Mouse (Mus musculus) hindbrain, embryonic 12.5 days (tissue): ENCODE measurements at regions not wholly inside any gene's neighbourhood (a gene's known extent, or its start where the extent isn't known, plus 50 kb on each side); places are given as distances from the start of the nearest gene placed in this dataset.
"Not testable (repeated sequence)": the region's sequence is repeated elsewhere in the genome, so short reads cannot be mapped to it uniquely, and the experiment has no call there.

ENCODE experiments used
- ATAC-seq: fragments of 200-750 bp; cut with Nextera tagmentation; 2 replicates; pipeline ENCODE4 v1.8.0; 2017; ENCODE audit warnings: moderate TSS enrichment; ENCODE audit not compliant: low FRiP score
- H3K27ac ChIP-seq: fragments of 300-500 bp; sonication (generic); 2 replicates; pipeline ENCODE4 v1.5.1; 2016; ENCODE audit warnings: mild to moderate bottlenecking
- H3K27me3 ChIP-seq: fragments of 300-500 bp; sonication (generic); 2 replicates; pipeline ENCODE4 v1.6.1; 2016; ENCODE audit warnings: mild to moderate bottlenecking
- H3K36me3 ChIP-seq: fragments of 300-500 bp; sonication (generic); 2 replicates; pipeline ENCODE4 v1.6.1; 2016; ENCODE audit warnings: mild to moderate bottlenecking
- H3K4me1 ChIP-seq: fragments of 300-500 bp; sonication (generic); 2 replicates; pipeline ENCODE4 v1.6.1; 2016
- H3K4me2 ChIP-seq: fragments of 300-500 bp; sonication (generic); replicated peaks from 2 replicates; pipeline ENCODE4 v1.6.1; 2016; ENCODE audit warnings: mild to moderate bottlenecking
- H3K4me3 ChIP-seq: fragments of 300-500 bp; sonication (generic); 2 replicates; pipeline ENCODE4 v1.5.1; 2016; ENCODE audit warnings: mild to moderate bottlenecking
- H3K9ac ChIP-seq: fragments of 300-500 bp; sonication (generic); 2 replicates; pipeline ENCODE4 v1.6.1; 2016; ENCODE audit warnings: mild to moderate bottlenecking, moderate library complexity
- H3K9me3 ChIP-seq: fragments of 300-500 bp; sonication (generic); replicated peaks from 2 replicates; pipeline ENCODE4 v1.6.1; 2016; ENCODE audit warnings: mild to moderate bottlenecking
- WGBS: fragments of 180-500 bp; shearing (Covaris S2); methylation state at CpG from one replicate; pipeline ENCODE4 v1.1.7; 2016; 5-methylcytosine and 5-hydroxymethylcytosine counted together

DNA sequence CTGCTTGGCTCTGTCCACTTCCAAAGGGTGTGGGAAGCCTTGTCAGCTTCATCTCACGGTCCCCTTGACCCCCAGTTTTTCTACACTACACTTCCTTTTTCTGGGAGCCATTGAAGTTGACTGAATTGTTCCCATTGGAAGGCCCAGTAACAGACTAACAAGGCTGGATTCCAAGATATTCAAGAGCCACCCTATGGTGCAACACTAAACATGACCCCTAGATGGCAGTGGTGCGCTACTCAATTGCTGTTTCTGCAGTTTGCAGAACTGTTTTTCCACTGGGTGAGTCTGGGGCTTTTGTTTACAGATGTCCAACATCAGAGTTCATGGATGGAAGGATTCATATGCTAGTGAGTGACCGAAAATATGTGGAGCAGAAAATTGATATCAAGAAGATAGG lies 61.3 kb upstream of the Asap2 start:
- not testable (repeated sequence) for H3K4me2 ChIP-seq, H3K36me3 ChIP-seq, H3K9ac ChIP-seq, H3K4me3 ChIP-seq, ATAC-seq, H3K9me3 ChIP-seq, H3K4me1 ChIP-seq, H3K27me3 ChIP-seq, H3K27ac ChIP-seq
- WGBS, result 48% methylated on average over 3 of the region's 3 CpGs
